Comparison of ENCODE assay signal across 14 mouse cellular contexts in genomic region chr4:121051863-121052262, GRCm38 (mm10). TPM values are rescaled to one million over a fixed set of nuclear protein-coding genes. Genes with fewer than 3 reads are reported as not detected.
A peak's percentile ranks its signal among the peaks of the same experiment; 100 is the strongest.
DNase-seq lines count a peak whose midpoint lies in the region; ATAC-seq and TF ChIP-seq lines count a peak whose summit lies in the region.
"Had no signal": no experiment of that assay in that cellular context is flagged by ENCODE, and none has a peak within 500 bp of the region (broad histone marks: within the 10 kb centered on the region; RNA-seq: fewer than 3 reads in every experiment).

No protein-coding gene starts in this region.

- H3K4me3 ChIP-seq in heart, embryonic 12.5 days = no peak overlapping the region
- no peak overlapping the region for H3K4me3 ChIP-seq in midbrain, embryonic 11.5 days (ENCODE audit: low read depth, low read length)
- H3K4me3 ChIP-seq in midbrain, embryonic 13.5 days (replicated peaks) = no peak overlapping the region
- H3K4me3 ChIP-seq in hindbrain, embryonic 13.5 days = no peak overlapping the region
- H3K4me3 ChIP-seq in stomach, postnatal 0 days (ENCODE audit: low read depth, low read length) = no peak overlapping the region
- H3K4me3 ChIP-seq: myocyte had no signal

- no peak for DNase-seq in heart, postnatal 25 days (ENCODE audit: low spot score)
- DNase-seq in midbrain, embryonic 11.5 days (ENCODE audit: low spot score, missing footprints) = no peak
- no peak for DNase-seq in stomach, postnatal 0 days (ENCODE audit: low spot score)
- DNase-seq in right cerebral cortex, postnatal 4 days = no peak

- intact Hi-C loops in heart, postnatal 25 days (cut with DNase I) = no loop called here

- no peaks in the 10 kb centered on the region for H3K9me3 ChIP-seq in heart, embryonic 12.5 days (replicated peaks)
- no peaks in the 10 kb centered on the region for H3K9me3 ChIP-seq in midbrain, embryonic 11.5 days (ENCODE audit: control insufficient read depth, low read length)
- no peaks in the 10 kb centered on the region for H3K9me3 ChIP-seq in midbrain, embryonic 13.5 days
- H3K9me3 ChIP-seq in hindbrain, embryonic 13.5 days = no peaks in the 10 kb centered on the region
- no peaks in the 10 kb centered on the region for H3K9me3 ChIP-seq in stomach, postnatal 0 days (ENCODE audit: control insufficient read depth, low read length)

- no peak overlapping the region for H3K9ac ChIP-seq in heart, embryonic 12.5 days
- no peak overlapping the region for H3K9ac ChIP-seq in midbrain, embryonic 11.5 days (ENCODE audit: low read length)
- H3K9ac ChIP-seq in midbrain, embryonic 13.5 days (replicated peaks) = no peak overlapping the region
- H3K9ac ChIP-seq in hindbrain, embryonic 13.5 days = no peak overlapping the region
- no peak overlapping the region for H3K9ac ChIP-seq in stomach, postnatal 0 days (ENCODE audit: low read length)

- peaks cover 13% of the 10 kb centered on the region for H3K27me3 ChIP-seq in heart, embryonic 12.5 days (replicated peaks)
- H3K27me3 ChIP-seq in midbrain, embryonic 11.5 days (ENCODE audit: control insufficient read depth, insufficient read depth, low read length) = peaks cover 14% of the 10 kb centered on the region
- H3K27me3 ChIP-seq in midbrain, embryonic 13.5 days = peaks cover 26% of the 10 kb centered on the region
- H3K27me3 ChIP-seq in hindbrain, embryonic 13.5 days = peaks cover 27% of the 10 kb centered on the region
- no peaks in the 10 kb centered on the region for H3K27me3 ChIP-seq in stomach, postnatal 0 days (ENCODE audit: control insufficient read depth, insufficient read depth, low read length)

- TF ChIP-seq EP300 in stomach, postnatal 0 days (optimal IDR thresholded peaks at IDR 0.05) = no peak

- H3K4me1 ChIP-seq in heart, embryonic 12.5 days (replicated peaks) = peaks cover 14% of the 10 kb centered on the region
- peaks cover 5% of the 10 kb centered on the region; the same call in 1 of the 2 replicates for H3K4me1 ChIP-seq in midbrain, embryonic 11.5 days (ENCODE audit: control insufficient read depth, insufficient read depth, low read length)
- peaks cover 13% of the 10 kb centered on the region for H3K4me1 ChIP-seq in midbrain, embryonic 13.5 days (replicated peaks)
- peaks cover 14% of the 10 kb centered on the region for H3K4me1 ChIP-seq in hindbrain, embryonic 13.5 days (replicated peaks)
- no peaks in the 10 kb centered on the region for H3K4me1 ChIP-seq in stomach, postnatal 0 days (replicated peaks; ENCODE audit: control insufficient read depth, insufficient read depth)

- H3K4me2 ChIP-seq in heart, embryonic 12.5 days = peak overlapping the region; percentile 58
- no peak overlapping the region for H3K4me2 ChIP-seq in midbrain, embryonic 11.5 days
- H3K4me2 ChIP-seq in midbrain, embryonic 13.5 days (replicated peaks) = no peak overlapping the region
- peak overlapping the region; percentile 48; the same call in 1 of the 2 replicates for H3K4me2 ChIP-seq in hindbrain, embryonic 13.5 days
- no peak overlapping the region for H3K4me2 ChIP-seq in stomach, postnatal 0 days (replicated peaks; ENCODE audit: low read depth)

- 27% methylated on average over 4 of the region's 4 CpGs for WGBS in heart, embryonic 12.5 days
- WGBS in midbrain, embryonic 11.5 days = 33% methylated on average over 4 of the region's 4 CpGs
- 13% methylated on average over 4 of the region's 4 CpGs for WGBS in midbrain, embryonic 13.5 days
- 21% methylated on average over 4 of the region's 4 CpGs for WGBS in hindbrain, embryonic 13.5 days
- 55% methylated on average over 4 of the region's 4 CpGs for WGBS in stomach, postnatal 0 days

- 0 out of 2 replicates have a peak, but pooled peaks have one; percentile 18 for TF ChIP-seq CTCF in stomach, postnatal 0 days (IDR thresholded peaks at IDR 0.05; ENCODE audit: low read depth)

- ATAC-seq in heart, embryonic 12.5 days (ENCODE audit: insufficient number of reproducible peaks, low FRiP score) = no peak
- ATAC-seq in midbrain, embryonic 11.5 days (ENCODE audit: low FRiP score) = 0 out of 2 replicates have a peak, but pooled peaks have one; percentile 28
- ATAC-seq in midbrain, embryonic 13.5 days = no peak; the same call in 1 of the 2 replicates
- peak; percentile 27 for ATAC-seq in hindbrain, embryonic 13.5 days (ENCODE audit: low FRiP score)
- no peak for ATAC-seq in stomach, postnatal 0 days (ENCODE audit: low FRiP score, low TSS enrichment)

- no peaks in the 10 kb centered on the region for H3K36me3 ChIP-seq in heart, embryonic 12.5 days
- no peaks in the 10 kb centered on the region for H3K36me3 ChIP-seq in midbrain, embryonic 11.5 days (ENCODE audit: control insufficient read depth, insufficient read depth, low read length)
- H3K36me3 ChIP-seq in midbrain, embryonic 13.5 days = no peaks in the 10 kb centered on the region
- peaks cover 18% of the 10 kb centered on the region; the same call in 1 of the 2 replicates for H3K36me3 ChIP-seq in hindbrain, embryonic 13.5 days
- H3K36me3 ChIP-seq in stomach, postnatal 0 days (ENCODE audit: control insufficient read depth, insufficient read depth, low read length) = no peaks in the 10 kb centered on the region

- H3K27ac ChIP-seq in heart, embryonic 12.5 days (ENCODE audit: poor library complexity, severe bottlenecking) = no peak overlapping the region
- no peak overlapping the region for H3K27ac ChIP-seq in midbrain, embryonic 11.5 days (ENCODE audit: low read depth, low read length)
- H3K27ac ChIP-seq in midbrain, embryonic 13.5 days = no peak overlapping the region
- no peak overlapping the region for H3K27ac ChIP-seq in hindbrain, embryonic 13.5 days
- H3K27ac ChIP-seq in stomach, postnatal 0 days (replicated peaks) = no peak overlapping the region

RNA-seq across cellular contexts. Expression of gene Col9a2, which starts 12.7 kb away (rescaled TPM):
- polyA plus RNA-seq in heart, embryonic 12.5 days (2016; fragmentation: Nextera tagmentation; extraction: Ambion mirVana) = 10.9 and 11.6 TPM in 2 replicates
- total RNA-seq in heart, postnatal 25 days (2021) = not detected
- 2.3 TPM in 2 replicates for polyA plus RNA-seq in midbrain, embryonic 11.5 days (2014; fragmentation: Nextera tagmentation; extraction: Ambion mirVana)
- polyA plus RNA-seq in midbrain, embryonic 13.5 days (2015; fragmentation: Nextera tagmentation; extraction: Ambion mirVana) = 6.1 and 8.3 TPM in 2 replicates
- polyA plus RNA-seq in hindbrain, embryonic 13.5 days (2015; fragmentation: Nextera tagmentation; extraction: Ambion mirVana) = 12.9 and 14.4 TPM in 2 replicates
- 5.7 and 7.6 TPM in 2 replicates for polyA plus RNA-seq in stomach, postnatal 0 days (2015; fragmentation: Nextera tagmentation; extraction: Ambion mirVana)
- polyA plus RNA-seq: myocyte had no signal

RNA-seq across cellular contexts. Expression of gene Smap2, which starts 34.8 kb away (rescaled TPM):
- 19.6 and 21.1 TPM in 2 replicates for polyA plus RNA-seq in heart, embryonic 12.5 days (2016; fragmentation: Nextera tagmentation; extraction: Ambion mirVana)
- 10 to 100 TPM; 42.2 to 42.4 TPM for total RNA-seq in heart, postnatal 25 days (2021)
- polyA plus RNA-seq in midbrain, embryonic 11.5 days (2014; fragmentation: Nextera tagmentation; extraction: Ambion mirVana) = 17.6 and 18.1 TPM in 2 replicates
- 30.9 and 34.2 TPM in 2 replicates for polyA plus RNA-seq in midbrain, embryonic 13.5 days (2015; fragmentation: Nextera tagmentation; extraction: Ambion mirVana)
- 36.7 and 36.8 TPM in 2 replicates for polyA plus RNA-seq in hindbrain, embryonic 13.5 days (2015; fragmentation: Nextera tagmentation; extraction: Ambion mirVana)
- 16.1 and 17.3 TPM in 2 replicates for polyA plus RNA-seq in stomach, postnatal 0 days (2015; fragmentation: Nextera tagmentation; extraction: Ambion mirVana)

RNA-seq across cellular contexts. Expression of gene Zmpste24, which starts 46.2 kb away (rescaled TPM):
- 30.2 and 30.8 TPM in 2 replicates for polyA plus RNA-seq in heart, embryonic 12.5 days (2016; fragmentation: Nextera tagmentation; extraction: Ambion mirVana)
- total RNA-seq in heart, postnatal 25 days (2021) = 10 to 100 TPM; 20.1 to 23.4 TPM
- polyA plus RNA-seq in midbrain, embryonic 11.5 days (2014; fragmentation: Nextera tagmentation; extraction: Ambion mirVana) = 25.9 and 28.6 TPM in 2 replicates
- 27.1 and 27.8 TPM in 2 replicates for polyA plus RNA-seq in midbrain, embryonic 13.5 days (2015; fragmentation: Nextera tagmentation; extraction: Ambion mirVana)
- 28.4 and 28.7 TPM in 2 replicates for polyA plus RNA-seq in hindbrain, embryonic 13.5 days (2015; fragmentation: Nextera tagmentation; extraction: Ambion mirVana)
- 21.6 and 22.7 TPM in 2 replicates for polyA plus RNA-seq in stomach, postnatal 0 days (2015; fragmentation: Nextera tagmentation; extraction: Ambion mirVana)

RNA-seq across cellular contexts. Expression of gene Tmco2, which starts 57.2 kb away (rescaled TPM):
- polyA plus RNA-seq in heart, embryonic 12.5 days (2016; fragmentation: Nextera tagmentation; extraction: Ambion mirVana) = not detected in 2 replicates
- not detected for total RNA-seq in heart, postnatal 25 days (2021)
- polyA plus RNA-seq in midbrain, embryonic 11.5 days (2014; fragmentation: Nextera tagmentation; extraction: Ambion mirVana) = not detected in 2 replicates
- not detected in 2 replicates for polyA plus RNA-seq in midbrain, embryonic 13.5 days (2015; fragmentation: Nextera tagmentation; extraction: Ambion mirVana)
- polyA plus RNA-seq in hindbrain, embryonic 13.5 days (2015; fragmentation: Nextera tagmentation; extraction: Ambion mirVana) = not detected in 2 replicates
- not detected in 2 replicates for polyA plus RNA-seq in stomach, postnatal 0 days (2015; fragmentation: Nextera tagmentation; extraction: Ambion mirVana)
- total RNA-seq: left cerebral cortex, postnatal 14 days had no signal
- polyA plus RNA-seq: embryonic facial prominence, embryonic 11.5 days; frontal cortex, adult 2 months; heart, postnatal 0 days; kidney, embryonic 14.5 days; lung, embryonic 16.5 days; myocyte had no signal

Comparison
In these comparisons a context has a peak if more than half of its experiments do, and no peak if none do; other contexts are left out.
1. ATAC-seq: peak in midbrain, embryonic 11.5 days (single experiment) and hindbrain, embryonic 13.5 days (single experiment); none in heart, embryonic 12.5 days (single experiment), midbrain, embryonic 13.5 days (single experiment) and stomach, postnatal 0 days (single experiment).
2. H3K4me2 ChIP-seq: peak in heart, embryonic 12.5 days (single experiment) and hindbrain, embryonic 13.5 days (single experiment); none in midbrain, embryonic 11.5 days (single experiment), midbrain, embryonic 13.5 days (single experiment) and stomach, postnatal 0 days (single experiment).